Mouse (Mus musculus) cerebellum, postnatal 14 days (tissue): ENCODE results near the gene Adam15.

Source experiments
- DNase-seq, 2 experiments: peaks; one replicate each; pipeline ENCODE4 v3.0.0; 2021; ENCODE audit warnings: mixed read lengths in 2 of 2

The Adam15 gene

DNA sequence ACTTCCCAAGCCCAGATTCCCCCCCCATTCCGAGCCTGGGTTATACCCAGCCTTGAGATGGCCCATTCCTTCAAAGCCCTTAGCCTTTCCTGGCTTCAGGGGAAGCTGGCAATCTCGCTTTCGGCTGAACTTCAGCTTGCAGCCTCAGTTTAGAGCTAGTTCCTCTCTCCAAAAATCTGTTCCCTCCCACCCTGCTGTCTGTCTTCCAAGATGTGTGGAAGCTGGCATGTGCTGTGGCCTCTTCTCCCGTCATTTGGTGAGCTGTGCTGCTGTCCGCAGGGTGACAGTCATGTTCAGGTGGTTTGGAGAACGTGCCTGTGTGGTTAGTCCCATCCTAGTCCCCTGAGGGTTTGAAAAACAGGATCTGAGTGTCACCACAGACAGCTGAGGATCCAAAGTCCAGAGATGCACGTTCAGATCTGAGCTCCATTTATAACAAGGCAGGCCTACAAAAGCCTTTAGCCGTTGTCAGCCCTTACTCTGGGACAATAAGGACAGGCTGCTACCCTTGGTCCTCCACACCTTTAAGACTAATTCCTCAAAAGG is 54.0 kb downstream of the Adam15 start:
- DNase-seq = no peak

DNA sequence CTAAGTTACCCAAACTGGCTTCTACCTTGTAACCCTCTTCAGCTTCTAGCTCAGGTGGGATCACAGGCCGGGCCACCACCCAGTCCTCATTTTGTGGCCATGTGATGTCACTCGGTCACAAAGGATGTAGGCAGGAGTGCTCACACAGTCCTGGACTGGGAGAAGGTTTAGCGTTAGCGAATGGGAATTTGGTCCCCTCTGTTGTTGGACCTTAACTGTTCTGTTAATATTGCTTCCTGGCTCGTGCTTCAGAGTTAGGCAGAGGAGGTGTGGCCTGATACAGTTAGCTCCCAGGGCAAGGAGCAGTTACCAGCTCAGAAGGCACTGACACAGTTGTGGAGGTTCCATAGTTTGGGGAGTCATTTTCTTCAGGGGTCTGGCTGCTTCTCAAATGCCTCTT is 55.6 kb downstream of the Adam15 start:
- DNase-seq = no peak

DNA sequence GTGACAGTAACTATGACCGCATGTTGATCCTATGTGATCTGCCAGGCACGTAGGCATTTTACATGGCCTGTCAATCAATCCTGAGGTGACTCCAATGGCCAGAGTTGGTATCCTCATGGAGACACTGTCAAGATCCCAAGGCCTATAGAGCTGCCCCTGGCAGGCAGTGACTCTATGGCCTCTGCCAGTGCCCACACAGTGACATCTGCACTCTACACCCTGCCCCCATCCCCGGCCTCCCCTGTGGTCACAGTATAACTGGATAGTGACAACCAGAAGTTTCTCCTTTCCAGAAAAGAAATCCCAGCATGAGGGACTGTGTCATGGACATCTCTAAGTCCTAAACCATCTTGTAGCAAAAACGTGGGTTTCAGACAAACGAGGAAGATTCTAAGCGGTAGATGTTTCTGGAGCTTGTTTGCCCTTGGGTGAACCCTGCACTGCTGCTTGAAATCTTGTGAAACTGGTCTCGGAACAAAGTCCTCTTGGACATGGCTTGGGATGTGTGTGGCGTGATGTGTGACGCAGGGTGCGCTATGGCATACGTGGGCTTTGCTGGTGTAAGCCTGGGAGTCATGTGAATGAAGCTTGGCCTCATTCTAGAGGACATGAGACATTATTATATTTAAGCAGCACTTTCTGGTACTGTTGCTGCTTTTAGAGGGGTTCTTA is 56.4 kb downstream of the Adam15 start:
- DNase-seq = no peak

DNA sequence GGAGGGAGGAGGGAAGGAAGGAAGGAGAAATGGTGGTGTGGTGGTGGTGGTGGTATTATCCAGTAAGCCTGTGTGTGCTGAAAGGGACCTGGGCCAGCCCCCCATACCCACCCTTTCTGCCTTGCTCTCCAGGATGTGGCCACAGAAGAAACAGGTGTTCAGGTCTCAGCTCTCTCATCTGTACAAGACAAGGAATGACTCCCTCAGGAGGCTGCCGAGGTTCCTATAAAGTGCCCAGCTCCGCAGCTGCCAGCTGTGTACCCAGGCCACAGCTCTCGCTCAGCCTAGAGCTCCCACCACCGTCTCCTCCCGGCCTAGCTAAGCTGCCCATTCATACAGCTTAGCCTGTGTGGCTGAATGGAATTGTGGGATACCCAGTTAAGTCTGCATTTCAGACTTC is 57.5 kb downstream of the Adam15 start:
- no peak for DNase-seq

DNA sequence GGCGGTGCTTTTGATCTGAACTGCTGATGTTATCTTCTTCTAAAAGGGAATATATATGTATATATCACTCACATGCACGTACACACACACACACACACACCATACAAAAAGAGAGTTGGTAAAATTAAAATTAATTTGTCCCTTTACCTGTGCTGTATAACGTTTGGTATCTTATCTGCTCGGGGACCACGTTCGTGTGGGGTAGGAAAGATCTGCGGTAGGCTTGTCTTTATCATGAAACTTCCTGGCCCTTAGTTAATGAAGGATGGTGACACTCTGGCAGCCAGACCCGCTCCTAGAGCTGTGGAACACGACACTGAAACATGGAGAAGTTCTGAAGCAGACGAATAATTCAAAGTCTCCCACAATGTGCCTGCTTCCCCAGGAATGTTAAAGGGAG is 57.9 kb downstream of the Adam15 start:
- DNase-seq = no peak
